Mouse (Mus musculus) lung, postnatal 4 days (tissue): ENCODE results near the gene Stat5b.
"Not testable (repeated sequence)": the region's sequence is repeated elsewhere in the genome, so short reads cannot be mapped to it uniquely, and the experiment has no call there.

Experiments used
- DNase-seq, 2 experiments: peaks; one replicate each; pipeline ENCODE4 v3.0.0; 2021

The Stat5b gene

DNA sequence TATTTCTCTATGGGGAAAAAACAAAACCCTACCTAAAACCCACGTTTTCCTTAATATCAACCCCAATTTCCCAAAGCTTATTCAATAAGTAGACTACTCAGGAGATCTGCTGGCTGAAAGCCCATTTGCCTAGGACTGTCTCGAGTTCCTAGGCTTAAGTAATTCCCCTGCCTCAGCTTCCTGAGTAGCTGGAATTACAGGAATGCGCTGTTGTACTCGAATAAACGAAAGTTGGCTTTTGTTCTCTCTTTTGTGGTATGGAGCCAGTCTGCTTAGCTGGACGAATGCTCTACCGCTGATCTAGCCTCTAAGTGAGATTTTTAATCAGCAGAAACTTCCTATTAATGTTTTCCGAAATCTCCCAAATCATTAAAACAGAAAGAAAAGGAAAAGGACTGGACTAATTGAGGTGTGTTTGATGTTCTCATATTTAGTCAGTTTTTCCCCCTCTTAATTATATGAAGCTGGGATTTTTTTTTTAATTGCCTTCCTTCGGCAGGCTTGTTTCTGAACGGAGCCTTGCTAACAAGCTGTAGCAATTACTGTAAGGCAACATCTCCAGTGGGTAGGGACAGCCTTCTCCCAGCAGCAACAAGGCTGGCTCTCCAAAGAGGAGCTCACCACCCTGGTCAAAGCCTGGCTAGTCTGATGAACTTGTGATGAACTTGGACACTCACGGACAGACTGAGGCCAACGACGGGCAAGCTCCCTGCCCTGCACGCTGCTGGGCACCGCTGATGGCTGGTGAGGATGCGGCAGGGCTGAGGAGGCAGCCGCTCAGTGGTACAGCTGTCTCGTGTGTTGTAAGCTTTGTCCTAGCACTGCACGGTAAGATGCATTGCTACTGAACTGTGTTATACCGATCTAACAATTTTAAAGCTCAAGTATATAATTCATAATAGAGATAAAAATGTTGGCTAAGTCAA is 43.9 kb downstream of the Stat5b start:
- no peak for DNase-seq

DNA sequence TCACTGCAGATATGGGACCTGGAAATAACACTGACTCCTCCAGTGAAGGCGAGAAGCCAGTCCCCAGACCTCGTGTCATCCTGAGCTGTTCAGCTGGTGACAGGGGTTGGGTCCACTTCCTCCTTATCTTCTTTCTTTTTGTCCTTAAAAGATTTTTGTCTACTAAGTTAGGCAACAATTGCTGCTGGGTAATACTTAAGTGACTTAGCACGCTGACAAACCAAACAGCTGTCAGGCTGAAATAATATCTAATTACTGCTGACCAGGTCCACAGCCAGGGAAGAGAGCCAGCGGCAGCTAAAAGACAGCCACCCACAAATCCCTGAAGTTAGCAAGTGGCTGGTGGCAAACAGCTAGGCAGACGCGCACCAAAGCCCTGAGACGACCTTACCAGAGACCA is 45.0 kb downstream of the Stat5b start:
- peak in 1 of 2 experiments; percentile 40 for DNase-seq

DNA sequence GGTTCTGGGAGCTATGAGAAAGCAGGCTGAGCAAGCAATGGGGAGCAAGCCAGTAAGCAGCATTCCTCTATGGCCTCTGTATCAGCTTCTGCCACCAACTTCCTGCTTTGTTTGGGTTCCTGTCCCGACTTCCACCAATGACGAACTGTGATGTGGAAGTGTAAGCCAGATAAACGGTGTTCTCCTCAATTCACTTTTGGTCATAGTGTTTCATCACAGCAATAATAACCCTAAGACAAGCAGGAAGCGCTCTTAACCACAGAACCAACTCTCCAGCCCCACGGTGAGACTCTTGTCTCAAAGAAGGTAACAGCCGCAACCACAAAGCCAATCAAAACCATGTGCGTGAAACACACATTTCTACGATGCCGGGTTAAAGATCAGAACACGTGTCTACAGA is 46.1 kb downstream of the Stat5b start:
- no peak for DNase-seq

DNA sequence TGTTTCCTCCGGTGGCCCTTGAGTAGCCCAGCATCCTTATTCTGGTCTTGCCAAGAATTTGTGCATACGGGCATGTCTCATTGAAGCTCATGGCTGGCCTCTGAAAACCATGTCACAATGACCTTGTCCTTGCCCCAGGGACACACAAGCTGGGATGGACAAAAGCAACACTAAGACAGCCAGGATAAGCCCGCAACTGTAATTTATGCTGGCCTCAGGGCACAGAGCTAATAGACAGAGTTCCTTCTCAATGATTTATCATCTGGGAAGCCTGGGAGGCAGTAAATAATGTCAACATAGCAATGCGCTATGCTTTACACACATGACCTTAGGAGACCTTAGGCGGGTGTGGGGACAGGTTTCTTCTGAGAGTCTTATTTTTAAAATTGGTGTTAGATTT is 51.1 kb downstream of the Stat5b start:
- no peak for DNase-seq

DNA sequence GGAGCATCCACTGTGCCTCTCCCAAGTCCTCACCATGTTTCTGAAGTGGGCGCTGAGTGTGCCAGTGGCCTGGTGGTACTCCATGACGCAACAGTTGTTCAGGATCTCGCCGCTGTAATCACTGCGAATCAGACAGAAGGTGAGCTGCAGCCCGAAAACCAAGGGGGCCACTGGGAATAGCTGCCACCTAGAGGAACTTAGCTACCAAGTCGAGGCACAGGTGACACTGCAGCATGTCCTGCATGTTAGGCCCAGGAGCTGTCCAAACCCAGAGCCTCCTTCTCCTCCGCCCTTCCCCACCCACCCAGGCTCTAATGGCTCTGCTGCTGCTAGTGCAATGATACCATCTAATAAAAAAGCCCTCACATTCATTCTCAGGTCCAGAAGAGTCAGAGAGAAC is 53.9 kb downstream of the Stat5b start:
- no peak for DNase-seq

DNA sequence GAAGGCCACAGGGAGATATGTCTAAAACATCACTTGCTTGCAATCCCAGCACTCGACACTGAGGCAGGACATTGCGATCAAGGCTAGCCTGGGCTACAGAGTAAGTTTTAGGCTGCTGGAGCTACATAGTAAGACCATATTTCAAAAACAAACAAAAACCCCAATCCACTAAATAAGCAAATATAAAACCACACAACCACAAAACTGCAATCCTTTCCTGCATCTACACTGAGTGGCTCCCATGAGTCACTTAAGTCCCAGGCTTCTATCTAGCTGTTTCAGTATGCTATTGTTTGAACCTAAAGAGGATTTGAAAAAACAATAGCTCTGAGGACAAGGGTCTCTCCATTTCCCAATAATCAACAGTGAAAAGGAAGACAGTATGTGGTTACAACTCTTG is 55.1 kb downstream of the Stat5b start:
- DNase-seq = no peak

DNA sequence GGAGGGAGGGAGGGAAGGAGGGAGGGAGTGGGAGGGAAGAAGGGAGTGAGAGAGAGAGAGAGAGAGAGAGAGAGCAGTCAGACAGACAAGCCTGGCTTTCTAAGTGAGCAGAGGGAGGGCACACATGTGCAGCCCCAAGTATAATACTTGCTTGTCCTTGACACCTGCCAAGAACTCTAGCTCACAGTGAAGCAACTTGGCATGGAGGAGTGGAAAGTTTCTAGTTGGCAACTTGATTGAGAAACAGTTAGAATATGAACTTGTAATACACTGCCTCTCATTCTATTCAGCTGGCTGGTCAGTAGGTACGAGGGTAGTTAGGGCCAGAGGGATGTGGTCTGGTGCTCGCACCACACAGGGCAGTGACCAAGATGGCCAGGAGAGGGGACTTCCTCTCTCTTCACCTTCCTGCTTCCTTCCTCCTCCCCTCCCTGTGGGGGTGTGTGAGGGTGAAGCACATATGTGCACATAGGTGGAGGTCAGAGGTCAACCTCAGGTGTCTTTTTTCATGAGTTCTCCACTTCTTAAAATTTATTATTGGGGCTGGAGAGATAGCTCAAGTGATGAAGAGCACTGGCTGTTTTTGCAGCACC is 59.0 kb downstream of the Stat5b start:
- DNase-seq = no peak

DNA sequence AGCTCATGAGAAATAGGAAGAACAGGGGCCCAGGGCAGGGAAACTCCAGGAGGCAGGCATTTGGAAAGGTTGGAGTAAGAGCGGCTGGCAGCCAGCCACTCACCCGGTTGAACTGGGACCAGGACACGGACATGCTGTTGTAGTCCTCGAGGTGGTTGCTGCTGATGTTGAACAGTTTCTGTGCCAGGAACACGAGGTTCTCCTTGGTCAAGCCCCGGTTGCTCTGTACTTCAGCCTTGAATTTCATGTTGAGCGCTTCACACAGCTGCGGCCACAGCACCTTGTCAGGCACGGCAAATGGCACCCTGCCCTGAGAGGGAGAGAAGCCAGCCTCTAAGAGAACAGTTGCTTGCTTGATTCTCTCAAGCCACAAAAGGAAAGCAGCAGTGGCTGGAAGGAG is 59.9 kb downstream of the Stat5b start:
- DNase-seq = not testable (repeated sequence)

DNA sequence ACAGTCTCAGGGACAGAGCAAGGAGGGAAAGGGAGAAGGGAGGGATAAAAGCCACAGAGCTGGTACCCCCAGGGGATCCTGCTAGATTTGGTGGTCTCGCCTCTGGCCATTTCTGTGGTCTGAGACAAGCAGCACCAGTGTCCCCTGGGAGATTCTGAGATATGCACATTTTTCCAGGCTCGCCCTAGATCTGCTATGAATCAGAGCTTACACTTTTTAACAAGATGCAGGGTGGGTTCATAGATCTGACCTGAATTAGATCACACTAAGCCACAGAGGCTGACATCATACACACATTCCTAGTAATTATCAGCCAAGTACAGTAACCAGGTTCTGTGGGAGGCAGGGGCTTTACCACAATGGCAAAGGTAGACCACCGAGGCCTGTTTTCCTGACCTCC is 60.8 kb downstream of the Stat5b start:
- no peak for DNase-seq

DNA sequence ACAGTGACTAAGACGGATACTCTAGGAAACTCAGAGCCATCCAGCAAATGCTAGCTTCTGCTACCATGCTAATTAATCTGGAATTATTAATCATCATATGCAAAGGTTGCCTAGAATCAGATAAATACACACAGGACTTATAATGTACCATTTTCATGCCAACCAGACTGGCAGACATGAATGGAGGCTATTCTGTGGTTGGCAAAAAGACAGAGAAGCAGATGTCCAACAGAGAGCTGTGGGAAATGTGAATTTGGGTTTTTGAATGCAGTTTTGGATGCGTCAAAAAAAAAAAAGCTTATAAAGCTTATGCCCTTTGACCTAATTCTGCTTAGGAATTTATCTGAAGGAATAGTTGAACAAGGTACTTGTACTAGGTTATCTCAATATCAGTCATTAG is 64.8 kb downstream of the Stat5b start:
- DNase-seq = no peak

DNA sequence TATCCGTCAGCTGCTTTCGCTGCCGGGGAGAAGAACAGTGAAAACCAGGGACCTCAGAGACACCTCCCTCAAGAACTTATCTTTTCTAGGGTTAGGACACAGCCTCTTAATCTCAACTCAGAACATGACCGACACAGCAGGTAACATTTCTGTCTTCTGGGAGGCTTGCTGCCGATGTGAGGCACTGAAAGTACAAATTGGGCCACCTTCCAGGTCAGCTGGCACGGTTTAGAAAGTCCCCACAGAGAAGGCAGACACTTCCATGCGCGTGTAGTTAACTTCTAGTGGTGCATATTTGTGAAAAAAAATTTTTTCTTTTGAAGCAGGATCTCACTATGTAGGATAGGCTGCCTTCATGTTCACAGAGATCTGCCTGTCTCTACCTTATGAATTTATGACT is 66.2 kb downstream of the Stat5b start:
- no peak for DNase-seq

DNA sequence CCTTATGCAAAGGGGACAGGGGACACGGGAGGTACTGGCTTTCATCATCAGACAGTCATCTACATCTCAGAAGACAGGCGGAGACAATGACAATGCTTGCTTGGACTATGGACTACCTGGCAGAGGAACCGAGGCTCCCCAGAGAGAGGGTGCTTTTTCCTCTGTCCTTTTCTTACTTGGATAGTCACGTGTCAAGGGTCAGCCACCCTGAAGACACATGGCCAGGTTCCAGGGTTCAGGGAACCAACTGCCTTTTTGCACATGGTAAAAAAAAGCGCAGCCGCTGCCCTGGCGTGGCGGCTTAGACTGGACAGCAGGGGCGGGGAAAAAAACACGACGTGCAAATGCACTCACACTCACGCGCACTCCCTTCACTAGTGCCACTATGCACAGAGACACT is 68.0 kb downstream of the Stat5b start:
- no peak for DNase-seq

DNA sequence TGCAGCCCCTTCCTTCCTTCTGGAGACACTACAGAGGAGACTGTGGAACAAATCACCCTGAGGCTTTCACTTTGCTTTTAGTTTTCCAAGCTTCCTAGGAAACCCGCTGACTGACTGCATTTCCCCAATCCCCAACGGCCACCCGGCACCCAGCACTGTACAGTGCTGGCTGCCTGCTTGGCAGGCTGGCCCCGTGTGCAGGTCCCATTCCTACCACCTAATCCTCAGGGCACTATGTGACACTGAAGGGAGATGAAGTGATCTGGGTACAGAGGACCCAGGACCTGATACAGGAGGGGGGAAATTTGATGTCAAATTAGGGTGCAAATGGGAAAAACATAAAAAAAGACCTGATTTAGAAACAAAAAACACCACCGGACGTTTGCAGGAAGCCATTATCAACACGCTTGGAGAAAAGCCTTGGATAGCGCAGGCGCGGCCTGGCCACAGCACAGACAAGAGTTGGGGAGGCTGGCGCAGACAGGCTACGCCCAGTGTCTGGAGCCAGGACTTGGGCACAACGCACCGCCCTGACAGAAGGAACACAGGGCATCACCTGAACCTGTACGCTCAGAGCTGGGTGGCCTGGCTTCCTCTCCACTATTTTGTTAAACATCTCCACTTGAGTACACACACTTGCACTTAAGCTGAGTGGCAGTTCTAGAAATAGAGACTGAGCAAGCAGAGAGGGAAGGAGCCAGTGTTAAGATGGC is 68.6 kb downstream of the Stat5b start:
- DNase-seq = peak in 1 of 2 experiments; percentile 54

DNA sequence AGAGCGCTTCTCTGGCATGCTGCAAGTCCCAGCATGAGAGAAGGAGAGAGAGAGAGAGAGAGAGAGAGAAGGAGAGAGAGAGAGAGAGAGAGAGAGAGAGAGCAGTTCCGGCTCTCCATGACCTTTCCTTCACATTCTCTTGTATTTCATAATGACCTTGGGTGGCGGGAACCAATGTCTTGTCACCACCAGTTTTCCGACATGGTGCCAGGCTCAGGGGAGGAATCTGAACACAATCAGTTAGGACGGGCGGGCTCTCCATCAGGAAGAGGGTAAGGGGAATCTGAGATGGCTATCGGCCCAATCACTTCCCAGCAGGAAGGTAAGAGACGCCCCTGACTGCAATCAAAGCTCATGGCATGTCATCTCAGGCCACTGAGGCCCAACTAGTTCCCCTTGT is 70.3 kb downstream of the Stat5b start:
- DNase-seq = no peak

DNA sequence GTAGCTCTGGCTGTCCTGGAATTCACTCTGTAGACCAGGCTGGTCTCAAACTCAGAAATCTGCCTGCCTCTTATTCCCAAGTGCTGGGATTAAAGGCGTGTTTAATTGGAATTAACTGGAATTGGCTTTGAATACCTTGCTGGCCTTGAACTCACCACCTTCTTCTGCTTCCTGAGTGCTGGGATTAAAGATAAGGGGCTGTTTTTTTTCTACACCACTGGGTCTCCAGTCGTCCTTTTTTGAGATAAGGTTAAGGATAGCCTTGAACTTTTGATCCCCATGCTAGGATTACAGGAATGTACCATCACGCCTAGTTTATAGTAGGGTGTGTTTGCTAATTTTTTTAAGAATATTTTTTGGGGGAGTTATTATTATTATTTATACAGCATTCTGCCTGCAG is 72.5 kb downstream of the Stat5b start:
- no peak for DNase-seq

DNA sequence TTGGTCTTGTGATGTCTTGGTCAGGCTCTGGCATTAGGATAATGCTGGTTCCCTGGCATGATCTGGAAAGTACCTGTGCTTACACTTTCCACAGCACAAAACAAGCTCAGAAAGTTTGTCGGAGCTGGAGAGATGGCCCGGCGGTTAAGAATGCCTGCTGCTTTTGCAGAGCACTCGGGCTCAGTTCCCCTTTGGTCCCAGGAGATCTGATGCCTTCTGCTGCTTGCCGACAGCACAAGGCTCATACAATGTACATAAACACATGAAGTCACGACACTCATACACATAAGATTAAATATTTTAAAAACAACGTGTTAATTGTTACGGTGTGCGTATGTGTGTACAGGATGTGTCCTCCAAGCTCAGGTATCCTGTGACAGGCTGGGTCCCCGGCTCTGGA is 74.6 kb downstream of the Stat5b start:
- DNase-seq = no peak

DNA sequence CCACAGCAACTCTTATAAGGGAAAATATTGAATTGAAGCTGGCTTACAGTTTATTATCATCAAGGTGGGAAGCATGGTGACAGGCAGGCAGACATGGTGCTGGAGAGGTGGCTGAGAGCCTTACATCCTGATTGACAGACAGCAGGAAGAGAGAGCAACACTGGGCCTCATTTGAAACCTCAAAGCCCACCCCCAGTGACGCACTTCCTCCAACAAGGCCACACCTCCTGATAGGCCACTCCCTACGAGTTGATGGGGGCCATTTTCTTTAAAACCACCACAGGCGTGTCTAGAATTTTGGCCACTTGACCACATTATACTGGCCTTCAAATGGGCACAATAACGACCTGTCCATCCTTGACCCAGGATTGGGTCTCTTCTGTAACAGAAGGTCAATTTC is 76.3 kb downstream of the Stat5b start:
- DNase-seq = no peak

DNA sequence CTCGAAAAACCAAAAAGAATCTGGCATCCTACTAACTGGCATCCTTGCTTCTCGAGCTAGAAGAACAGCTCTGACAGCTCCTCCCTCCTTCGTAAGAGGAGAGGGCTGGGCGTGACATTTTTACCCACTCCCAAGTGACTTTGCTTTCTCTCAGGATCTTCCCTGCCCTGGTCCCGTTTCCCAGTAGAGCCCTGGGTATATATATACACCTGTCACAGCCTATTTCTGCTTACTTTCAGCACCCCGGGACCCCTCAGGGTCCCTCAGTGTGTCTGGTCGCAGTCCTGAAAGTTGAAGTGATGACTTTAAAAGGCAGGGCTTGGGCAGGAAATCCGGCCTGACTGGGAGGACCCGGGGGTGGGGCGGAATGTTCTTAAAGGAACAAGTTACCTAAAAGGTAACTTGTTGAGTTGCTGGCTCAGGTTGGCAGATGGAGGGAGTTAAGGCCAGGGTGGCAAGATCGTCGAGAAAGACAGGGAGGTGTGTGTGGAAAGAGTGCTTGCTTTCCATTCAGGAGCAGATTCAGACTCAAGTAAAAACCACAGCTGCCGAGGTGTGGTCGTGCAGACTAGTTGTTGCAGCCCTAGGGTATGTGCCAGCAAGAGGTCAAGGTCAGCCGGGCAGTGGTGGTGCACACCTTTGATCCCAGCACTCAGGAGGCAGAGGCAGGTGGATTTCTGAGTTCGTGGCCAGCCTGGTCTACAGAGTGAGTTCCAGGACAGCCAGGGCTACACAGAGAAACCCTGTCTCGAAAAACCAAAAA is 79.7 kb downstream of the Stat5b start, which contains the start of gene Ghdc:
Gene Ghdc, minus strand, starts transcription at position 312 of the 763 bp plus-strand sequence.
- DNase-seq = peak; percentile 83 to 85

DNA sequence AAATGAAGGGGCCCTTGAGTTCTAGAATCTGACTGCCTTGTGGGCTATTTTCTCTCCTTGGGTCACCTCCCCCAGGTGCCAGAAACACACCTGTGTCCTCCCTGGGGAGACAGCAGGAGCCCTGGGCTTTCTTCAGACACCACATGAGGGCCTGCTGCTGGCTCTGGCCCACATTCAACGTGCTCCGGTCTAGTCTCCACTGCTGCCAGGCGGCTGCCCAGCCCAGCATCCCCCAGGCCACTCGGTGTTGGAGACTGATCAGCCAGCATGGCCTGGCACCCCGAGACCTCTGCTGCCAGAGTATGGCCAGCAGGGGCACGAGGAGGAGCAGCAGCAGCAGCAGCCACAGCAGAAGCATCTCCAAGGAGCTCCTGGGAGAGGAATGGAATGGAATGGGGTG is 80.5 kb downstream of the Stat5b start:
- no peak for DNase-seq

DNA sequence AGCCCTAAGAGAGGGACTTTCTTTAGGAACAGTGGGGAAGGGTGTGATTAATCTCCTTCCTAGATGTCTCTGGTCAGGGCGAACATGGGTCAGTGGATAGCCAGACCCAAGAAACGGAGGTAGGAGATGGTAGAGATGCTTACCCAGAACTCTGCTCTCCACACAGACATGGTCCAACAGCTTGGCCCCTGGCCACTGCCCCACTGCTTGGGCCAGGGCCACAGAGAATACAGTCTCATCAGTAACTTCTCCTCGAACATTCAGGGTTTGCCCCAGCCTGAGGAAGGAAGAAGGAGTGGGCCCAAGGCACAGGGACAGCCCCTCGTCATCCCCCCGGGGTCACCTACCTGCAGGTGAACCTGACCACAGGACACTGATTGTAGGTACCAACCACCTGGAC is 82.7 kb downstream of the Stat5b start:
- no peak for DNase-seq

DNA sequence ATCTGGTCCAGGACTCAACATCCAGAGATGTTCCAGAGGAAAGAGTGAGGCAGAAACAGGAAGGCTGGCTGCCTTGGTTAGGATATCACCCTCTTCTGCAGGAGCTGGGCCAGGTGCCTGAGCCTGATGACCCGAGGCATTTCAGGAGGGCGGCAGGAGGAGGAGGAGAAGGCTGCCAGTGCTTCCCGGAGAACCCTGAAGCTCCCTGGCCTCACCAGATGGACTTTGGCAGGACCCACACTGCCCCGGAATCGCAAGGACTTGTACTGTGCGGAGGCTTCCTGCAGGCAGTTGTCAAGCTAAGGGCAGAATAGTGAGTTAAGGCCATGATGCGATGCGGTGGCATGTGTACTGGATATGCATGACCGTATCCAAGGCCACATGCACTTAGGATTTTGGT is 83.8 kb downstream of the Stat5b start:
- no peak for DNase-seq

DNA sequence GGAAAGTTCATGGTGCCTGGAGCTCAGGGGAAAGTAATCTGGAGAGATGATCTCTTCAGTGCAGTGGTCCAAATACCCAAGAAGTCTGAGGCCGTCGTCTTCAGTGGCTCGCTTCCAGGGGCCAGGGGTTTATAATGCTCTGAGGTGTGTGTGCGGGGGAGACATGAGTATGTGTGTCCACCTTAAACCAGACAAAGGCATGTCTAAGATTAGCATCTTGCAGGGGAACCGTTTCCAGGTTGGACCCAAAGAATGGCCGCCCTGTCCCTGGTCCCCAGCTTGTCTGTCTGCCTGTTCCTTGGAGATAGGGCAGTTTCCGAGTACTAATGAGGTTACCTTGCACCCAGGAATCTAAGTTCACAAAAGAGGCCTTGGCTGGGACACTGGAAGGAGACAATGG is 87.7 kb downstream of the Stat5b start, which contains the start of gene Hcrt:
Gene Hcrt, minus strand, starts transcription at position 101 of the 400 bp plus-strand sequence.
- no peak for DNase-seq

DNA sequence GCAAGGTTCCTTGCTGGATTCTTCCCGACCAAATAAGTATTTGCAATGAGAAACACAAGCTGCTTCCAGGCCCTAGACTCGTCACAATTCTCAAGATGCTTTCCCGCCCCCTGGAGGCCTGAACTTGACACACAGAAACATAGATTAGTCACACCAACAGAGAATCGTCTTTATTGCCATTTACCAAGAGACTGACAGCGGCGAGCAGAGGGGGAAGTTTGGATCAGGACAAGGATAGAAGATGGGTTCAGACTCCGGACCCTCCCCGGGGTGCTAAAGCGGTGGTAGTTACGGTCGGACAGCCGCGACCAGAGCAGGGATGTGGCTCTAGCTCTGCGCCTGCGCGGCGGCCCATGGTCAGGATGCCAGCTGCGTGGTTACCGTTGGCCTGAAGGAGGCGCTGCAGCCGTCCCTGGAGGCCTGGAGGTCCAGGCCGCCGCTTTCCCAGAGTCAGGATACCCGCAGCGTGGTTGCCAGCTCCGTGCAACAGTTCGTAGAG is 88.9 kb downstream of the Stat5b start:
- peak; percentile 87 to 92 for DNase-seq
